Mouse (Mus musculus): ENCODE measurements around the gene Kalrn.

The Kalrn gene

GRCm38 (mm10) chr16:34355547-34355946 lies 217.8 kb downstream of the Kalrn start:
- in situ Hi-C loops (cut with MboI, MseI): no loop called here

- in situ Hi-C loops (cut with MboI, MseI): no loop called here
Observed at GRCm38 (mm10) chr16:34354042-34354441, 219.3 kb downstream of the Kalrn start.

- in situ Hi-C loops (cut with MboI, MseI): no loop called here
Observed at GRCm38 (mm10) chr16:34352747-34353146, 220.6 kb downstream of the Kalrn start.

GRCm38 (mm10) chr16:34351575-34352150 lies 221.7 kb downstream of the Kalrn start:
- in situ Hi-C loops (cut with MboI, MseI): no loop called here

- in situ Hi-C loops (cut with MboI, MseI): no loop called here
Observed at GRCm38 (mm10) chr16:34347574-34347973, 225.8 kb downstream of the Kalrn start.

GRCm38 (mm10) chr16:34344895-34345876 lies 228.1 kb downstream of the Kalrn start:
- in situ Hi-C loops (cut with MboI, MseI): no loop called here

- in situ Hi-C loops (cut with MboI, MseI): no loop called here
Observed at GRCm38 (mm10) chr16:34343968-34344367, 229.4 kb downstream of the Kalrn start.

- in situ Hi-C loops (cut with MboI, MseI): no loop called here
Observed at GRCm38 (mm10) chr16:34343161-34343560, 230.2 kb downstream of the Kalrn start.

GRCm38 (mm10) chr16:34342369-34343160 lies 230.8 kb downstream of the Kalrn start:
- in situ Hi-C loops (cut with MboI, MseI): no loop called here

- in situ Hi-C loops (cut with MboI, MseI): no loop called here
Observed at GRCm38 (mm10) chr16:34334919-34335318, 238.4 kb downstream of the Kalrn start.

- in situ Hi-C loops (cut with MboI, MseI): no loop called here
Observed at GRCm38 (mm10) chr16:34331630-34332029, 241.7 kb downstream of the Kalrn start.

GRCm38 (mm10) chr16:34329876-34330275 lies 243.5 kb downstream of the Kalrn start:
- in situ Hi-C loops (cut with MboI, MseI): no loop called here

- in situ Hi-C loops (cut with MboI, MseI): no loop called here
Observed at GRCm38 (mm10) chr16:34329431-34329873, 243.9 kb downstream of the Kalrn start.

- in situ Hi-C loops (cut with MboI, MseI): no loop called here
Observed at GRCm38 (mm10) chr16:34327890-34328289, 245.4 kb downstream of the Kalrn start.

GRCm38 (mm10) chr16:34325869-34326268 lies 247.5 kb downstream of the Kalrn start:
- in situ Hi-C loops (cut with MboI, MseI): no loop called here

GRCm38 (mm10) chr16:34325161-34325560 lies 248.2 kb downstream of the Kalrn start:
- in situ Hi-C loops (cut with MboI, MseI): no loop called here

GRCm38 (mm10) chr16:34324735-34325134 lies 248.6 kb downstream of the Kalrn start:
- in situ Hi-C loops (cut with MboI, MseI): no loop called here

- in situ Hi-C loops (cut with MboI, MseI): no loop called here
Observed at GRCm38 (mm10) chr16:34323496-34323895, 249.8 kb downstream of the Kalrn start.

GRCm38 (mm10) chr16:34322546-34322945 lies 250.8 kb downstream of the Kalrn start:
- in situ Hi-C loops (cut with MboI, MseI): no loop called here

- in situ Hi-C loops (cut with MboI, MseI): no loop called here
Observed at GRCm38 (mm10) chr16:34321066-34321790, 252.1 kb downstream of the Kalrn start.
